In genomic region chr15:99332111-99332510, GRCm38 (mm10) we compare ENCODE assay signal across 9 mouse cellular contexts. TPM values are rescaled to one million over a fixed set of nuclear protein-coding genes. Genes with fewer than 3 reads are reported as not detected.
A peak's percentile ranks its signal among the peaks of the same experiment; 100 is the strongest.
DNase-seq lines count a peak whose midpoint lies in the region; ATAC-seq and TF ChIP-seq lines count a peak whose summit lies in the region.
"Had no signal": no experiment of that assay in that cellular context is flagged by ENCODE, and none has a peak within 500 bp of the region (broad histone marks: within the 10 kb centered on the region; RNA-seq: fewer than 3 reads in every experiment).

No protein-coding gene starts in this region.

- peak overlapping the region; percentile 42; the same call in 1 of the 2 replicates for H3K9ac ChIP-seq in kidney, embryonic 16.5 days (replicated peaks; ENCODE audit: low read length)
- peak overlapping the region; percentile 66 for H3K9ac ChIP-seq in heart, embryonic 16.5 days (ENCODE audit: low read length)
- H3K9ac ChIP-seq in liver, embryonic 13.5 days, result no peak overlapping the region

- peak overlapping the region; percentile 98 for H3K27ac ChIP-seq in kidney, embryonic 16.5 days (ENCODE audit: low read length)
- H3K27ac ChIP-seq in cortical plate, adult 2 months (ENCODE audit: insufficient read depth, low read length), result peak overlapping the region; percentile 6
- peak overlapping the region; percentile 97 for H3K27ac ChIP-seq in heart, embryonic 16.5 days (ENCODE audit: low read length)
- peak overlapping the region; percentile 84 for H3K27ac ChIP-seq in liver, embryonic 13.5 days

- 0 out of 2 replicates have a peak, but pooled peaks cover under 1% of the 10 kb centered on the region for H3K9me3 ChIP-seq in kidney, embryonic 16.5 days (ENCODE audit: low read length)
- H3K9me3 ChIP-seq in heart, embryonic 16.5 days (replicated peaks; ENCODE audit: control insufficient read depth, low read length), result peaks cover under 1% of the 10 kb centered on the region; the same call in 1 of the 2 replicates
- H3K9me3 ChIP-seq in liver, embryonic 13.5 days (replicated peaks), result no peaks in the 10 kb centered on the region
- H3K9me3 ChIP-seq: G1E had no signal

- no peaks in the 10 kb centered on the region for H3K27me3 ChIP-seq in kidney, embryonic 16.5 days (ENCODE audit: insufficient read depth, low read length)
- no peaks in the 10 kb centered on the region for H3K27me3 ChIP-seq in heart, embryonic 16.5 days (ENCODE audit: control insufficient read depth, insufficient read depth, low read length)
- H3K27me3 ChIP-seq in liver, embryonic 13.5 days, result no peaks in the 10 kb centered on the region

- TF ChIP-seq POLR2A in cortical plate, adult 2 months (IDR thresholded peaks at IDR 0.05; ENCODE audit: extremely low read depth, insufficient read depth, low read length), result no peak

- H3K4me3 ChIP-seq in kidney, embryonic 16.5 days (ENCODE audit: low read length), result no peak overlapping the region
- no peak overlapping the region for H3K4me3 ChIP-seq in cortical plate, adult 2 months (ENCODE audit: insufficient read depth, low read length)
- H3K4me3 ChIP-seq in heart, embryonic 16.5 days (ENCODE audit: low read length), result no peak overlapping the region
- H3K4me3 ChIP-seq in liver, embryonic 13.5 days (replicated peaks), result no peak overlapping the region

- H3K4me1 ChIP-seq in kidney, embryonic 16.5 days (ENCODE audit: insufficient read depth, low read length), result peaks cover 51% of the 10 kb centered on the region
- H3K4me1 ChIP-seq in cortical plate, adult 2 months (ENCODE audit: control insufficient read depth, insufficient read depth, low read length), result no peaks in the 10 kb centered on the region; the same call in 1 of the 2 replicates
- peaks cover 61% of the 10 kb centered on the region for H3K4me1 ChIP-seq in heart, embryonic 16.5 days (ENCODE audit: control insufficient read depth, insufficient read depth, low read length)
- peaks cover 80% of the 10 kb centered on the region for H3K4me1 ChIP-seq in liver, embryonic 13.5 days (replicated peaks)

- H3K36me3 ChIP-seq in kidney, embryonic 16.5 days (ENCODE audit: insufficient read depth, low read length), result peaks cover 24% of the 10 kb centered on the region
- H3K36me3 ChIP-seq in heart, embryonic 16.5 days (ENCODE audit: control insufficient read depth, insufficient read depth), result peaks cover 13% of the 10 kb centered on the region
- H3K36me3 ChIP-seq in liver, embryonic 13.5 days, result peaks cover 7% of the 10 kb centered on the region; the same call in 1 of the 2 replicates
- H3K36me3 ChIP-seq: G1E had no signal

- no peak overlapping the region; the same call in 1 of the 2 replicates for H3K4me2 ChIP-seq in kidney, embryonic 16.5 days (replicated peaks; ENCODE audit: low read depth, low read length)
- H3K4me2 ChIP-seq in heart, embryonic 16.5 days (ENCODE audit: low read depth, low read length), result no peak overlapping the region
- no peak overlapping the region; the same call in 1 of the 2 replicates for H3K4me2 ChIP-seq in liver, embryonic 13.5 days

- no peak for DNase-seq in kidney, adult 8-10 months
- no peak for DNase-seq in liver, embryonic 13.5 days
- no peak for DNase-seq in right cerebral cortex, adult 2 months (ENCODE audit: low spot score in 2 of 2)
- DNase-seq in spleen, adult 18-20 months, result no peak
- DNase-seq in spleen, postnatal 10 days (ENCODE audit: low spot score in 2 of 2), result no peak

- no peak for TF ChIP-seq CTCF in cortical plate, adult 2 months (IDR thresholded peaks at IDR 0.05; ENCODE audit: extremely low read depth, insufficient read depth, low read length)

- ATAC-seq in kidney, embryonic 16.5 days (ENCODE audit: low FRiP score, low TSS enrichment), result no peak
- ATAC-seq in heart, embryonic 16.5 days (replicated peaks; ENCODE audit: extremely low read depth, insufficient read depth, low FRiP score), result no peak
- ATAC-seq in liver, embryonic 13.5 days (ENCODE audit: low read depth), result no peak

RNA-seq across cellular contexts. Expression of gene Fam186b, which starts 36.4 kb away (rescaled TPM):
- polyA plus RNA-seq in kidney, embryonic 16.5 days (2015; fragmentation: Nextera tagmentation; extraction: Ambion mirVana), result 0.21 and 0.30 TPM in 2 replicates
- 0.69 and 1.1 TPM in 2 replicates for polyA plus RNA-seq in cortical plate, adult 2 months (2012; rRNA removed)
- polyA plus RNA-seq in heart, embryonic 16.5 days (2015; fragmentation: Nextera tagmentation; extraction: Ambion mirVana), result 0.13 and 0.16 TPM in 2 replicates
- polyA plus RNA-seq in liver, embryonic 13.5 days (2015; fragmentation: Nextera tagmentation; extraction: Ambion mirVana), result 0.06 TPM in 1 of 2 replicates, not detected in the other
- polyA plus RNA-seq: G1E had no signal

RNA-seq across cellular contexts. Expression of gene Prpf40b, which starts 37.2 kb away (rescaled TPM):
- polyA plus RNA-seq in kidney, embryonic 16.5 days (2015; fragmentation: Nextera tagmentation; extraction: Ambion mirVana), result 62.2 and 67.5 TPM in 2 replicates
- polyA plus RNA-seq in cortical plate, adult 2 months (2012; rRNA removed), result 156 and 168 TPM in 2 replicates
- polyA plus RNA-seq in heart, embryonic 16.5 days (2015; fragmentation: Nextera tagmentation; extraction: Ambion mirVana), result 36.0 and 46.6 TPM in 2 replicates
- 8.2 and 8.9 TPM in 2 replicates for polyA plus RNA-seq in liver, embryonic 13.5 days (2015; fragmentation: Nextera tagmentation; extraction: Ambion mirVana)

RNA-seq across cellular contexts. Expression of gene Fmnl3, which starts 38.2 kb away (rescaled TPM):
- 27.1 and 29.8 TPM in 2 replicates for polyA plus RNA-seq in kidney, embryonic 16.5 days (2015; fragmentation: Nextera tagmentation; extraction: Ambion mirVana)
- 13.7 and 15.4 TPM in 2 replicates for polyA plus RNA-seq in cortical plate, adult 2 months (2012; rRNA removed)
- 13.0 and 16.6 TPM in 2 replicates for polyA plus RNA-seq in heart, embryonic 16.5 days (2015; fragmentation: Nextera tagmentation; extraction: Ambion mirVana)
- polyA plus RNA-seq in liver, embryonic 13.5 days (2015; fragmentation: Nextera tagmentation; extraction: Ambion mirVana), result 3.4 and 3.7 TPM in 2 replicates

Comparison
In these comparisons a context has a peak if more than half of its experiments do, and no peak if none do; other contexts are left out.
1. H3K27ac ChIP-seq: peak in every context shown above with its lines; median percentile 98 in kidney, embryonic 16.5 days; 97 in heart, embryonic 16.5 days; 84 in liver, embryonic 13.5 days; 6 in cortical plate, adult 2 months.